Mouse (Mus musculus): Measurements from ENCODE around the gene Carmil1. TPM values are rescaled to one million over a fixed set of nuclear protein-coding genes. Genes with fewer than 3 reads are reported as not detected.

Gene Carmil1
- polyA plus RNA-seq (2012), result 0.01 and 0.02 TPM in 2 replicates

DNA sequence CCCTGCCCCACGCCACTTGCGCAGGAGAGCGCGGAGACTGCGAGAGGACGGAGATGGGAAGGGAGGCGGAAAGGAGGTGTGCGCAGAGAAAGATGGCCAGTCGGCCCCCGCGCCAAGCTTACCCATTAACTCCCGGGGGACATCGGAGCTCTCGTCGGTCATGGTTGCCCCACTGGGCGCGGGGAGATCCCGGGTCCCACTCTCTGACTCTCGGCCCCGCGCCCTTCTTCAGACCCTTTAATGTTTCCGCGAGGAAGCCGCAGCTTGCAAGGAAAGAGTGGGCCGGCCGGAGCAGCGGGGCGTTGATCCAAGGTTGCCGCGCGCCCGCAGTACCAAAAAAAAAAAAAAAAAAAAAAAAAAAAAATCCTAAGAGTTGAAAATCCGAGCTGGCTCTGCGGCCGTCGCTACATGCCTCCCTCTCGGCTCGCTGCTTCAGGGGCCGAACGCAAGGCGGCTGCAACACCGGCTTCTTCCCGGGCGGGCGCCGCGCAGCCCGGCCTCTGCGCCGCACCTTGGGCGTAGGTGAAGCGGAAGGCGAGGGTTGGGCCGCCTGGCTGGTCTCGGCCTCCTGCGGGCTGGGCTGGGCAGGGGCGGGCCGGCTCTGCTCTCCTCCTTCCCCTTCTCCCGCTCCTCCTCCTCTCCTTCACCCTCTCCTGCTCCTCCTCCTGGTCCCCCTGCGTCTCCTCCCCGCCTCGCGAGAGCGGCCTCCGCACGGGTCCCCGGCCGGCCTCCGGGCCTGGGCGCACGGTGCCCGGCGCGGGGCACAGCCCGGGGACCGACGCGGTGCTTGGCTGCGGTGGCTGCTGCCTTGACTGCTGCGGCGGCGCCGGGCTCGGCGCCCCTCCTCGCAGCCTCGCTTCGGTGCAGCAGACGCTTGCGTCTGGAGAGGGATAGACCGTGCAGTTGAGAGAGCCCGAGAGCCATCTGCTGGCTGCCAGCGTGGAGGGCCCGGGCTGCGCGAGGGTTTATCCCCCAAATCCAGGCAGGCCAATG is at the start of gene Carmil1:
Carmil1 (minus strand) TSS at position 357 of the 993 bp plus-strand sequence.
- Histone ChIP-seq H3K9me3 (ENCODE audit: control insufficient read depth, low read length) (no peaks in the 10 kb centered on the region), H3K4me3 (replicated peaks) (peak within 1 kb of the TSS; percentile 57), H3K4me1 (ENCODE audit: control insufficient read depth) (peaks cover 9% of the 10 kb centered on the region), H3K36me3 (ENCODE audit: control insufficient read depth) (no peaks in the 10 kb centered on the region), H3K27me3 (ENCODE audit: control insufficient read depth) (peaks cover 47% of the 10 kb centered on the region)
- TF ChIP-seq TAL1 (IDR thresholded peaks at IDR 0.05; ENCODE audit: low read length) (no peak), GATA1 (IDR thresholded peaks at IDR 0.05; ENCODE audit: low read length) (no peak)

GRCm38 (mm10) chr13:24330128-24330527 is 49.5 kb upstream of the Carmil1 start:
- no peaks in the 10 kb centered on the region for H3K4me1 ChIP-seq (ENCODE audit: control insufficient read depth)
- TF ChIP-seq GATA1 (IDR thresholded peaks at IDR 0.05; ENCODE audit: low read length), result no peak
- TF ChIP-seq TAL1 (IDR thresholded peaks at IDR 0.05; ENCODE audit: low read length), result no peak
- H3K9me3 ChIP-seq (ENCODE audit: control insufficient read depth, low read length), result no peaks in the 10 kb centered on the region
- H3K27me3 ChIP-seq (ENCODE audit: control insufficient read depth), result peaks cover 3% of the 10 kb centered on the region; the same call in 1 of the 2 replicates
- no peaks in the 10 kb centered on the region for H3K36me3 ChIP-seq (ENCODE audit: control insufficient read depth)
- H3K4me3 ChIP-seq (replicated peaks), result no peak overlapping the region

DNA sequence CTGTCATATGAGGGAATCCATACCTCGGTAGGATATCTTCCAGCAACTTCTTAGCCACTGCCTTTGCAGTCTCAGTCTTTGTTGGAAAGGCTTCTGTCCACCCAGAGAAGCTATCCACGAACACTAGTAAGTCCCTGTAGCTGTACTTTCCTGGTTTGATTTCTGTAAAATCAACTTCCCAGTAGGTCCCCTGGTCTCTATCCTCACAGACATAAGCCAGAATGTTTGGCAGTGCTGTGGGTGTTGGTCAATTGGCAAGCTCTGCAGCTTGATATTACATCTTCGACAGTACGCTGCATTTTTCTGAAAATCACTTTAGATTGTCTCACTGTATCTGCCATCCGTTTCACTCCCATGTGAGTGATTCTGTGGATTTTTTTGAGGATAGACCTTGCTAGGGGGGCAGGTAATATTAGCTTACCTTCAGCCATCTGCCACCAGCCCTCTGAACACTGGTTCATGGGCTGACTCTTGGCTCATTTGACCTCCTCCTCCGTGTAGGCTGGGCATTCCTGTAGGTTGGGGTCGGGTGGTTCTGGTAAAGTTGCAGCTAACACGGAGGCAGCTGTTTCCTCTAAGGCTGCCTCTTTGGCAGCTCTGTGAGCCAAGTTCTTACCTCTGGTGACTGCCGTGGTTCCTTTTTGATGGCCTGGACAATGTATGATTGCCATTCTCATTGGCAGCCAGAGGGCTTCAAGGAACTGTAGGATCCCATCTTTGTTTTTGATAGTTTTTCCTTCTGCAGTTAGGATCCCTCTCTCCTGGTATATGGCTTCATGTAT is 47.6 kb upstream of the Carmil1 start:
- no peaks in the 10 kb centered on the region for H3K9me3 ChIP-seq (ENCODE audit: control insufficient read depth, low read length)
- H3K4me1 ChIP-seq (ENCODE audit: control insufficient read depth), result no peaks in the 10 kb centered on the region
- peaks cover 3% of the 10 kb centered on the region; the same call in 1 of the 2 replicates for H3K27me3 ChIP-seq (ENCODE audit: control insufficient read depth)
- no peaks in the 10 kb centered on the region for H3K36me3 ChIP-seq (ENCODE audit: control insufficient read depth)
- TF ChIP-seq GATA1 (IDR thresholded peaks at IDR 0.05; ENCODE audit: low read length) (no peak), TAL1 (IDR thresholded peaks at IDR 0.05; ENCODE audit: low read length) (no peak)
- no peak overlapping the region for H3K4me3 ChIP-seq (replicated peaks)

- H3K4me3 ChIP-seq (replicated peaks), result no peak within 1 kb of the TSS
- no peaks in the 10 kb centered on the region for H3K4me1 ChIP-seq (ENCODE audit: control insufficient read depth)
- H3K36me3 ChIP-seq (ENCODE audit: control insufficient read depth), result no peaks in the 10 kb centered on the region
- H3K27me3 ChIP-seq (ENCODE audit: control insufficient read depth), result peaks cover 6% of the 10 kb centered on the region; the same call in 1 of the 2 replicates
- TF ChIP-seq GATA1 (IDR thresholded peaks at IDR 0.05; ENCODE audit: low read length) (no peak), TAL1 (IDR thresholded peaks at IDR 0.05; ENCODE audit: low read length) (no peak)
- H3K9me3 ChIP-seq (ENCODE audit: control insufficient read depth, low read length), result no peaks in the 10 kb centered on the region
Measured at GRCm38 (mm10) chr13:24327201-24327600, 46.6 kb upstream of the Carmil1 start, which contains the start of gene Cmah. Gene Cmah, plus strand, starts transcription at chr13:24327404.

DNA sequence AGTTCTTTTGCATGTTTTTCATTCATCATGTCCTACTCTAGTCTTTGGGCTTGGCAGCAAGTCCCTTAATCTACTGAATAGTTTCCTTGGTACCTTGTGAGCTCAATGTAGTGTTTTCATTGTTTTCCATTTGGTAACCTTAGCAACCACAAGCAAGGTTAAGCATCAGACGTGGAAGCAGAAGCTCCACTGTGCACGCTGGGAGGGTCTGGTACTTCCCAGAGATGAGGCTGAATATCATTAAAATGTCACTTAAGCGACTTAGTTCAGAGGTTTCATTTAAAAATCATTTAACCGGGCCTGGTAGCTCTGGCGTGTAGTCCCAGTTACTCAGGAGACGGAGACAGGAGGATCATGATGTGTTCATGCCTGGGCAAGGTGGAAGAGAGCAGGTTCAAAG is 40.7 kb upstream of the Carmil1 start:
- no peak for TF ChIP-seq GATA1 (IDR thresholded peaks at IDR 0.05; ENCODE audit: low read length)
- no peak for TF ChIP-seq TAL1 (IDR thresholded peaks at IDR 0.05; ENCODE audit: low read length)
- H3K4me3 ChIP-seq (replicated peaks), result no peak overlapping the region
- H3K27me3 ChIP-seq (ENCODE audit: control insufficient read depth), result peaks cover 2% of the 10 kb centered on the region; the same call in 1 of the 2 replicates
- no peaks in the 10 kb centered on the region for H3K9me3 ChIP-seq (ENCODE audit: control insufficient read depth, low read length)
- H3K4me1 ChIP-seq (ENCODE audit: control insufficient read depth), result peaks cover under 1% of the 10 kb centered on the region; the same call in 1 of the 2 replicates
- H3K36me3 ChIP-seq (ENCODE audit: control insufficient read depth), result no peaks in the 10 kb centered on the region

DNA sequence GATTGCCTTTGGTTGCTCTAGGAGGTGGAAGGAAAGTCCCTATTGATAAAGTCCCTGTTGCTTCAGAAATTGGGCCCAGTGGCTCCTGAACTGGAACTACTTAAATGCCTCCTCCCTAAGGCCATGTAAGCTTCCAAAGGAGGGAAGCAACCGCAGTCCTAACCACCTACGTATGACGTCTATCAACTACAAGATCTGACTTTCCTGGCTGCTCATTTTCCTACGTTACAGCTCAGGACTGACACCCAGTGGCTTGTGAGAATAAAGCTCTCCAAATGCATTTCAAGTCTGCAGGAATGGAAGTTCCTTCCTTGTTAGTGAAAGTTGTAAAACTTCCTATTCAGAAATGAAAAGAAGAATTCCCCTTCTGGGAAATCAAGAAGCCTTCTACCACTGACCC is 38.0 kb upstream of the Carmil1 start:
- Histone ChIP-seq H3K9me3 (ENCODE audit: control insufficient read depth, low read length) (no peaks in the 10 kb centered on the region), H3K4me3 (replicated peaks) (no peak overlapping the region), H3K27me3 (ENCODE audit: control insufficient read depth) (peaks cover 2% of the 10 kb centered on the region), H3K36me3 (ENCODE audit: control insufficient read depth) (no peaks in the 10 kb centered on the region), H3K4me1 (ENCODE audit: control insufficient read depth) (peaks cover 9% of the 10 kb centered on the region; the same call in 1 of the 2 replicates)
- no peak for TF ChIP-seq GATA1 (IDR thresholded peaks at IDR 0.05; ENCODE audit: low read length)
- no peak for TF ChIP-seq TAL1 (IDR thresholded peaks at IDR 0.05; ENCODE audit: low read length)

GRCm38 (mm10) chr13:24316563-24316962 is 36.0 kb upstream of the Carmil1 start:
- no peaks in the 10 kb centered on the region; the same call in 1 of the 2 replicates for H3K27me3 ChIP-seq (ENCODE audit: control insufficient read depth)
- TF ChIP-seq GATA1 (IDR thresholded peaks at IDR 0.05; ENCODE audit: low read length) (no peak), TAL1 (IDR thresholded peaks at IDR 0.05; ENCODE audit: low read length) (no peak)
- H3K36me3 ChIP-seq (ENCODE audit: control insufficient read depth), result no peaks in the 10 kb centered on the region
- peaks cover 19% of the 10 kb centered on the region for H3K4me1 ChIP-seq (ENCODE audit: control insufficient read depth)
- H3K9me3 ChIP-seq (ENCODE audit: control insufficient read depth, low read length), result no peaks in the 10 kb centered on the region
- no peak overlapping the region for H3K4me3 ChIP-seq (replicated peaks)

DNA sequence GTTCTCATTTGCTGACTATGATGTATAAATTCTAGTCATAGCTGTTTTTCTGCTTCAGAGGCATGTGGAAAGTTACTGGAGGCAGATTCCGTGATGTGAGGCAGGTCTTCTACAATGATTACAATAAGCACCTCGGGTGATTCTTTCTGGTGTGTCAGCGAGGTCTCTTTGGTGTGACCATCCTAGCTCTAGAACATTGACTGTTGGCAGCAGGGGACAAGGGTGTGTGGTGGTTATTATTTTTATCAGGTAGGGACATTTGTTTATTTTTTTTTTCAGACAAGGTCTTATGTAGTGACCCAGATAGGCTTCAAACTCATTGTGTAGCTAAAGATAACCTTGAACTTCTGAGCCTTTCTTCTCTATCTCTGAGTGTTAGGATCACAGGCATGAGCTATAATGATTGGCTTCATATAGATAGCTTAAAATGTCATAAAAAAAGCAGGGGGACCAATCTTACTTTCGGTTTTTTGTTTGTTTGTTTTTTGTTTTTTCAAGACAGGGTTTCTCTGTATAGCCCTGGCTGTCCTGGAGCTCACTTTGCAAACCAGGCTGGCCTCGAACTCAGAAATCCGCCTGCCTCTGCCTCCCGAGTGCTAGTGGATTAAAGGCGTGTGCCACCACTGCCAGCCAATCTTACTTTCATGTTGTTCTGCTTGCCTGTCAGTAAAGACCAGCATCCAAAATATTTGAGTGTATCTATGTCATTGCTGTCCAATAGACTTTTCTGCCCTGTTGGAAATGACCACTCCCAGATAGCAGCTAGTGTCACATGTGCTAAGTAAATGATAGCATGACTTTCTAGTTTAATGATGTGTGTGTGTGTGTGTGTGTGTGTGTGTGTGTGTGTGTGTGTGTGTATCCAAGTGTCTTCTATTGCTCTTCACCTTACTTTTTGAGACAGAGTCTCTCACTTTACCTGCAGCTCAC is 30.7 kb upstream of the Carmil1 start:
- Histone ChIP-seq H3K36me3 (ENCODE audit: control insufficient read depth) (no peaks in the 10 kb centered on the region), H3K27me3 (ENCODE audit: control insufficient read depth) (no peaks in the 10 kb centered on the region; the same call in 1 of the 2 replicates), H3K4me3 (replicated peaks) (no peak overlapping the region), H3K4me1 (ENCODE audit: control insufficient read depth) (peaks cover 47% of the 10 kb centered on the region), H3K9me3 (ENCODE audit: control insufficient read depth, low read length) (no peaks in the 10 kb centered on the region)
- no peak for TF ChIP-seq TAL1 (IDR thresholded peaks at IDR 0.05; ENCODE audit: low read length)
- TF ChIP-seq GATA1 (IDR thresholded peaks at IDR 0.05; ENCODE audit: low read length), result no peak

Measured in erythroblast, embryonic 14.5 days (primary cell).